Mouse (Mus musculus) heart, postnatal 10 days (tissue): ENCODE measurements around the gene Clcf1. TPM values are rescaled to one million over a fixed set of nuclear protein-coding genes. Genes with fewer than 3 reads are reported as not detected.
"Not testable (repeated sequence)": the region's sequence is repeated elsewhere in the genome, so short reads cannot be mapped to it uniquely, and the experiment has no call there.

Experiments used
- DNase-seq, 2 experiments: peaks; one replicate each; pipeline ENCODE4 v3.0.0; 2021
- intact Hi-C: fragments of 180-260 bp; cut with DNase I; formaldehyde crosslinking; loops from one replicate; pipeline ENCODE4 v1.15.1; 2025
- total RNA-seq, 2 experiments: library from RNA; stranded (reverse); gene quantifications; 2 replicates each; pipeline ENCODE4 v1.2.3; 2021

Gene Clcf1
- total RNA-seq, 2 experiments from 2014 or later: 1.6 to 2.5 TPM

- intact Hi-C loops: no loop called here
- no peak for DNase-seq
These were observed 26.2 kb downstream of the Clcf1 start for GRCm38 (mm10) chr19:4240247-4240668.

GRCm38 (mm10) chr19:4242416-4242815 lies 28.4 kb downstream of the Clcf1 start:
- intact Hi-C loops: no loop called here
- DNase-seq: no peak

GRCm38 (mm10) chr19:4244775-4245174 lies 30.7 kb downstream of the Clcf1 start:
- intact Hi-C loops: no loop called here
- DNase-seq: no peak

- DNase-seq: no peak
- intact Hi-C loops: no loop called here
These were observed 33.0 kb downstream of the Clcf1 start for GRCm38 (mm10) chr19:4247010-4247409.

- DNase-seq, intact Hi-C loops: not testable (repeated sequence)
These were observed 34.6 kb downstream of the Clcf1 start for GRCm38 (mm10) chr19:4248683-4249082.

GRCm38 (mm10) chr19:4254230-4254629 lies 40.2 kb downstream of the Clcf1 start:
- no peak for DNase-seq
- intact Hi-C loops: no loop called here

- DNase-seq: no peak
- intact Hi-C loops: loop anchor here (5.0 kb wide), 2 partner anchors 162 to 187 kb away; no protein-coding TSS in a partner anchor
These were observed 41.6 kb downstream of the Clcf1 start for GRCm38 (mm10) chr19:4255583-4256162.

- intact Hi-C loops: loop anchor here (1.0 to 5.0 kb wide), 4 partner anchors 49 to 185 kb away; partner anchors contain the start of gene Grk2
- DNase-seq: peak; percentile 95 to 97
These were observed 43.3 kb downstream of the Clcf1 start for GRCm38 (mm10) chr19:4257216-4257896.

GRCm38 (mm10) chr19:4257897-4258252 lies 43.8 kb downstream of the Clcf1 start:
- DNase-seq: no peak
- intact Hi-C loops: loop anchor here (1.0 to 5.0 kb wide), 4 partner anchors 48 to 184 kb away; partner anchors contain the start of gene Grk2

- DNase-seq: no peak
- intact Hi-C loops: no loop called here
These were observed 47.1 kb downstream of the Clcf1 start for GRCm38 (mm10) chr19:4261038-4261698.

- intact Hi-C loops: no loop called here
- no peak for DNase-seq
These were observed 48.7 kb downstream of the Clcf1 start for GRCm38 (mm10) chr19:4262756-4263155.

GRCm38 (mm10) chr19:4263702-4264101 lies 49.7 kb downstream of the Clcf1 start:
- intact Hi-C loops: no loop called here
- no peak for DNase-seq

GRCm38 (mm10) chr19:4264171-4264780 lies 50.2 kb downstream of the Clcf1 start:
- DNase-seq: no peak
- intact Hi-C loops: no loop called here

GRCm38 (mm10) chr19:4265956-4266355 lies 51.9 kb downstream of the Clcf1 start:
- no peak for DNase-seq
- intact Hi-C loops: no loop called here

- peak; percentile 58 to 64 for DNase-seq
- intact Hi-C loops: no loop called here
These were observed 54.7 kb downstream of the Clcf1 start, which contains the start of gene Ssh3 for GRCm38 (mm10) chr19:4268566-4269361. TSS of gene Ssh3 (minus strand) at chr19:4269180.

GRCm38 (mm10) chr19:4270187-4270586 lies 56.1 kb downstream of the Clcf1 start:
- intact Hi-C loops: no loop called here
- DNase-seq: no peak

GRCm38 (mm10) chr19:4270972-4271371 lies 56.9 kb downstream of the Clcf1 start:
- DNase-seq: no peak
- intact Hi-C loops: no loop called here
